Mouse (Mus musculus): ENCODE measurements around the gene Zfp800. TPM values are rescaled to one million over a fixed set of nuclear protein-coding genes. Genes with fewer than 3 reads are reported as not detected.

Gene Zfp800
- polyA plus RNA-seq, 1 experiment from 2014 or later: 21.2 TPM

DNA sequence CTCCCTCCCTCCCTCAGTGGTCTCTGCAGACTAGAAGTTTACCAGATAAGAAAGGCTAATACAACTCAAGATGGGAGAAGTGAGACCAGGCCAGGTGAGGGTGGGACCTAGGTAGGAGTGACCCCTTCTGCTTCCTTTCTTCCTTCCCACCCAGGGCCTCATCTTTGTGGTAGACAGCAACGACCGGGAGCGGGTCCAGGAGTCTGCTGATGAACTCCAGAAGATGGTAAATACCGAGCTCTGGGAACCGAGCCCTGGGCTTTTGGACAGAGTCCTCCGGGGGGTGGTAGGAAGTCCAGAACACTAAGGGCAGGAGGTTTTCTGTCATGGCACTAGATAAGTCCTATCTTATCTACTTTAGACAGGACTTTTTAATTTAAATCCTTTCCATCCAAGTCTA, 27.2 kb upstream of the Zfp800 start:
- Histone ChIP-seq H3K4me1 (ENCODE audit: insufficient read depth, low read depth, low read length) (peaks cover 14% of the 10 kb centered on the region; the same call in 1 of the 2 replicates), H3K27ac (ENCODE audit: low read length) (no peak overlapping the region), H3K9me3 (ENCODE audit: low read length) (no peaks in the 10 kb centered on the region), H3K36me3 (ENCODE audit: insufficient read depth, low read length) (peaks cover 5% of the 10 kb centered on the region), H3K4me2 (replicated peaks; ENCODE audit: low read depth, low read length) (no peak overlapping the region), H3K4me3 (ENCODE audit: low read depth, low read length) (no peak overlapping the region), H3K27me3 (replicated peaks; ENCODE audit: insufficient read depth, low read length) (no peaks in the 10 kb centered on the region), H3K9ac (replicated peaks; ENCODE audit: low read depth) (no peak overlapping the region)
- no peak for TF ChIP-seq EP300 (IDR thresholded peaks at IDR 0.05)
- no peak for TF ChIP-seq CTCF (IDR thresholded peaks at IDR 0.05)
- 76% methylated on average over 6 of the region's 6 CpGs for WGBS
- no peak for DNase-seq (ENCODE audit: low spot score)
- ATAC-seq: no peak

DNA sequence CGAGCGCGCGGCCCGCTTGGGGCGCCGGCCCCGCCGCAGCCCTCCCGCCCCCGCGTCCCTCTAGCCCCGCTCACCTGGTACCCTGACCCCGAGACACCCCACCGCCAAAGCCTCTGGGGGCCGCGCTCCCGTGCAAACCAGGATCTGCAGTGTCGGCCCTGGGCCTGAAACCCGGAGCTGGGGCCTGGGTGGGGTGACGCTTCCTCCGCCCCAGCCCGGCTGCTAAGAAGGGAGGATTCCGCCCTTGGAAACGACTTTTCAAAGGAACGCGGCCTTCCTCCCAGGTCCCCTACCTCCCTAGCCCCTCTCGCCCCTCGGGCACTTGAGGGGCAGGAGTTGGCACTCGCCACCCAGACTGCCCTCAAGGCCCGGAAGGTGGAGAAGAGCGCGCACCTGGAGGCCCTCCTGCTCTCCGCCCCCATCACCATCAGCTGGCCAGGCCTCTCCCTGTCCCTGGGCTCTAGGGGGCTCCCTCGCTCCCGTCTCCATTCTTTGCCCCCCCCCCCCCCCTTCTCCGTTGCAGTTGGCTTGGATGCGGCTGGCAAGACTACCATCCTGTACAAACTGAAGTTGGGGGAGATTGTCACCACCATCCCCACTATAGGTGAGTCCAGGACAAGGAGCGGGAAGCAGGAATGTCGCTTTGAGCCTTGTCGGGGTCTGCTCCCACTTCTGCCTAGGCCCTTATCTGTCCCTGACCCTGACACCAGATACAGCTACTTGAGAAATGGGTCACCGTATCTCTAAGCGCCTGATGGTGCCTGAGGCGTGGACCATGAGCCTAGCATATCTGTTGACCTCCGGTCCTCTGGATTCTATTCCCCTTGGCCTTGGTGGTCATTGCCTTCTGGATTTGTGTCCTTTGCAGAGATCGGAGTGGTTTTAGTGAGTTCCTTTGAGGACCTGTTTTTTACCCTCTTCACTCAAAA, 26.2 kb upstream of the Zfp800 start:
- H3K9me3 ChIP-seq (ENCODE audit: low read length): no peaks in the 10 kb centered on the region
- H3K27me3 ChIP-seq (replicated peaks; ENCODE audit: insufficient read depth, low read length): no peaks in the 10 kb centered on the region
- peak overlapping the region; percentile 80 for H3K4me2 ChIP-seq (replicated peaks; ENCODE audit: low read depth, low read length)
- H3K9ac ChIP-seq (replicated peaks; ENCODE audit: low read depth): peak overlapping the region; percentile 89
- peaks cover 19% of the 10 kb centered on the region; the same call in 1 of the 2 replicates for H3K4me1 ChIP-seq (ENCODE audit: insufficient read depth, low read depth, low read length)
- peaks cover 5% of the 10 kb centered on the region for H3K36me3 ChIP-seq (ENCODE audit: insufficient read depth, low read length)
- peak overlapping the region; percentile 88 for H3K27ac ChIP-seq (ENCODE audit: low read length)
- DNase-seq (ENCODE audit: low spot score): peak; percentile 79
- TF ChIP-seq CTCF (IDR thresholded peaks at IDR 0.05) (peak; percentile 55), EP300 (IDR thresholded peaks at IDR 0.05) (no peak)
- WGBS: 10% methylated on average over 25 of the region's 46 CpGs
- ATAC-seq: peak; percentile 22
- H3K4me3 ChIP-seq (ENCODE audit: low read depth, low read length): peak overlapping the region; percentile 86

DNA sequence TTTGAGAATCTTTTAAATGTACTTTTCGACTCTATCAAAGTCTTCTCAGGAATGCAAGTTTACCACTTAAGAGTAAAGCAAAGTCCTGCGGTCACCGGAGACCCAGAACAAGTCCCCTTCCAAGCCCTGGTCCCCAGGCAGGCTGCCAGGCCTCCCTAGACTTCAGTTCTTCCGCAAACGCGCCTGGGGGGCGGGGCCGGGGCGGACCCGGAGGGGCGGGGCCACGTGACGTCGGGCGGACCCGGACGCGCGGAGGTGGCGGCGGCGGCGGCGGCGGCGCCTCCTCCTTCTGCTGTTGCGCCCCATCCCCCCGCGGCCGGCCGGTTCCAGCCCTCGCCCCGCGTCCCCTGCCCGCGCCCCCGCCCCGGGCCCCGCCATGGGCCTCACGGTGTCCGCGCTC, 25.5 kb upstream of the Zfp800 start, which contains the start of gene Arf5:
Gene Arf5 (plus strand): TSS at position 248 of the 400 bp plus-strand sequence.
- Histone ChIP-seq H3K27ac (ENCODE audit: low read length) (peak within 1 kb of the TSS; percentile 92), H3K9me3 (ENCODE audit: low read length) (no peaks in the 10 kb centered on the region), H3K36me3 (ENCODE audit: insufficient read depth, low read length) (peaks cover 6% of the 10 kb centered on the region), H3K4me2 (replicated peaks; ENCODE audit: low read depth, low read length) (peak within 1 kb of the TSS; percentile 80), H3K9ac (replicated peaks; ENCODE audit: low read depth) (peak within 1 kb of the TSS; percentile 89), H3K4me3 (ENCODE audit: low read depth, low read length) (peak within 1 kb of the TSS; percentile 86), H3K4me1 (ENCODE audit: insufficient read depth, low read depth, low read length) (peaks cover 19% of the 10 kb centered on the region; the same call in 1 of the 2 replicates), H3K27me3 (replicated peaks; ENCODE audit: insufficient read depth, low read length) (no peaks in the 10 kb centered on the region)
- DNase-seq (ENCODE audit: low spot score) (peak; percentile 96), ATAC-seq (peak; percentile 69)
- WGBS: 1% methylated on average over 24 of the region's 42 CpGs
- TF ChIP-seq CTCF (IDR thresholded peaks at IDR 0.05) (no peak), EP300 (IDR thresholded peaks at IDR 0.05) (no peak)

DNA sequence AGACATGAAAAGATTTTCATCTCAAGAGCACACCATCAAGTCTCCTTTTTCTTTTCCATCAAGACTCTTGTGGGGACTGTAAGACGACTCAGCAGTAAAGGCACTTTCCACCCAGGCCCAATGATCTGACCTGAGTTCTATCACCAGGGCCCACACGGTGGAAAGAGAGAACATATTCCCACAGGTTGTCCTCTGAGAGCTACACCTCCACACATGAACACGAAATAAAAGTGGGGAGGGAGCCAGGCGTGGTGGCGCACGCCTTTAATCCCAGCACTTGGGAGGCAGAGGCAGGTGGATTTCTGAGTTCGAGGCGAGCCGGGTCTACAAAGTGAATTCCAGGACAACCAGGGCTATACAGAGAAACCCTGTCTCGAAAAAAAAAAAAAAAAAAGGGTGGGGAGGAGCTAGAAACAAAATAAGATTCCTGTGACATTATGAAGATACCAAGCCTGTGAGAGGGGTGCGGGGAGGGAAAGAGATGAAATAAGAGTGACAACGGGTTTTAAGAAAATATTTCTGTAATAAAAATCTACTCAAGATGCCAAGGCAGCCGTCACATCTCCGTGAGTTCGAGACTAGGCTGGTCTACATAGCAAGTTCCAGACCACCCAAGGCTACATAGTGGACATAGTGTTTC, 25.0 kb upstream of the Zfp800 start:
- H3K9ac ChIP-seq (replicated peaks; ENCODE audit: low read depth): no peak overlapping the region
- peak overlapping the region; percentile 92 for H3K27ac ChIP-seq (ENCODE audit: low read length)
- H3K27me3 ChIP-seq (replicated peaks; ENCODE audit: insufficient read depth, low read length): no peaks in the 10 kb centered on the region
- H3K4me2 ChIP-seq (replicated peaks; ENCODE audit: low read depth, low read length): peak overlapping the region; percentile 80
- no peak for TF ChIP-seq CTCF (IDR thresholded peaks at IDR 0.05)
- TF ChIP-seq EP300 (IDR thresholded peaks at IDR 0.05): no peak
- DNase-seq (ENCODE audit: low spot score) (no peak), ATAC-seq (no peak)
- WGBS: 68% methylated on average over 15 of the region's 15 CpGs
- H3K4me1 ChIP-seq (ENCODE audit: insufficient read depth, low read depth, low read length): peaks cover 19% of the 10 kb centered on the region; the same call in 1 of the 2 replicates
- H3K9me3 ChIP-seq (ENCODE audit: low read length): no peaks in the 10 kb centered on the region
- 0 out of 2 replicates have a peak overlapping the region, but pooled peaks have one; percentile 86 for H3K4me3 ChIP-seq (ENCODE audit: low read depth, low read length)
- H3K36me3 ChIP-seq (ENCODE audit: insufficient read depth, low read length): peaks cover 11% of the 10 kb centered on the region

DNA sequence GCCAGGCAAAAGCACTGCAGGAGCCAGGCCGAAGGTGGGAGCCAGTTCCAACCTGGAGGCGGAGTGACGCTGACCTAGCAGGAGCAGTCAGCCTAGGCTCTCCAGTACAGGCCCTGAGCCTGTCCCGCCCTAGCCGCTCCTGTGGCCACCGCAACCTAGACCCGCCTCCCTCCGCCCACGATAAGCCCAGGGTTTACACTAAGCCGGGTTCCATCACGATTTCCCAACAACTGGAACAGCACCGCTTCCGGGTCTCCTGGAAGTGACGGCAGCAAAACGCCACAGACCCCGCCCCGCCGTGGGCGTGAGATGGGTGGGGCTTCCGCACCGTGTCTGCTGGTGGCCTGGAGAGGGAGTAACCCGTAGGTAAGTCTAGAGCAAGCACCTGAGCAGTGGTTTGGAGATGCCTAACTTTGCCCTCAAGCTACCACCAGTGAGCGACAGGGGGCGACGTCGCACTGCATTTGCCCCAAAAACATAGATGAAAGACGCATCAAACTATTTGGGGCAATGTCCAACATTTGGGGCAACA, 23.7 kb upstream of the Zfp800 start:
- Histone ChIP-seq H3K4me2 (replicated peaks; ENCODE audit: low read depth, low read length) (peak overlapping the region; percentile 94), H3K4me3 (ENCODE audit: low read depth, low read length) (peak overlapping the region; percentile 74), H3K27me3 (replicated peaks; ENCODE audit: insufficient read depth, low read length) (no peaks in the 10 kb centered on the region), H3K36me3 (ENCODE audit: insufficient read depth, low read length) (peaks cover 15% of the 10 kb centered on the region), H3K27ac (ENCODE audit: low read length) (peak overlapping the region; percentile 92), H3K4me1 (ENCODE audit: insufficient read depth, low read depth, low read length) (peaks cover 19% of the 10 kb centered on the region; the same call in 1 of the 2 replicates), H3K9ac (replicated peaks; ENCODE audit: low read depth) (peak overlapping the region; percentile 81), H3K9me3 (ENCODE audit: low read length) (no peaks in the 10 kb centered on the region)
- peak; percentile 98 for DNase-seq (ENCODE audit: low spot score)
- TF ChIP-seq EP300 (IDR thresholded peaks at IDR 0.05) (peak; percentile 72; the same call in 1 of the 2 replicates), CTCF (IDR thresholded peaks at IDR 0.05) (peak; percentile 82)
- WGBS: 0% methylated on average over 23 of the region's 27 CpGs
- ATAC-seq: peak; percentile 91

DNA sequence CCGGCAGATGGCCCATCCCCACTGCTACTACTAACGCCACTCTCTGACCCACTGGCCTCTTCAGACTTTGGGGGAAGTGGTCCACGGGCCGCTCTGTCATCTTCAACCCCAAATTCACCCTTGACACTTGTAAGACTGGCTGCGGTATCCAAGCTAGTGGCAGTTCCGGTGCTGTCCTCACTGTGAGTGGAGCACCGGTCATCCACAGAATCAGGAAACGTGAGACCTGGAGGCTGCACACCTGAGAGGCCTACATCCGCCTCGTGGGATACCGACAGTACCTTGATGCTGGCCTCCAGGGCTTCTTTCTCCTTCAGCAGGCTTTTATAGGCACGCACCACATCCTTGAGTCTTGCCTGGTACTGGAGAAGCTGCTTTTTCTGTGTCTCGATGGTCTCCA, 23.1 kb upstream of the Zfp800 start:
- H3K27me3 ChIP-seq (replicated peaks; ENCODE audit: insufficient read depth, low read length): no peaks in the 10 kb centered on the region
- H3K4me1 ChIP-seq (ENCODE audit: insufficient read depth, low read depth, low read length): peaks cover 19% of the 10 kb centered on the region; the same call in 1 of the 2 replicates
- H3K4me2 ChIP-seq (replicated peaks; ENCODE audit: low read depth, low read length): peak overlapping the region; percentile 94
- peaks cover 17% of the 10 kb centered on the region for H3K36me3 ChIP-seq (ENCODE audit: insufficient read depth, low read length)
- H3K9ac ChIP-seq (replicated peaks; ENCODE audit: low read depth): peak overlapping the region; percentile 81
- no peaks in the 10 kb centered on the region for H3K9me3 ChIP-seq (ENCODE audit: low read length)
- TF ChIP-seq EP300 (IDR thresholded peaks at IDR 0.05) (no peak), CTCF (IDR thresholded peaks at IDR 0.05) (no peak)
- H3K4me3 ChIP-seq (ENCODE audit: low read depth, low read length): peak overlapping the region; percentile 74
- peak overlapping the region; percentile 92 for H3K27ac ChIP-seq (ENCODE audit: low read length)
- ATAC-seq (no peak), DNase-seq (ENCODE audit: low spot score) (peak; percentile 23)
- WGBS: 10% methylated on average over 13 of the region's 13 CpGs

All from lung, postnatal 0 days (tissue).